Mouse (Mus musculus): ENCODE measurements around the gene Col4a1. TPM values are rescaled to one million over a fixed set of nuclear protein-coding genes. Genes with fewer than 3 reads are reported as not detected.
A peak's percentile ranks its signal among the peaks of the same experiment; 100 is the strongest.

Gene Col4a1
- polyA plus RNA-seq, 1 experiment from 2014 or later, result 68.6 TPM

- H3K27me3 ChIP-seq (replicated peaks; ENCODE audit: control insufficient read depth, insufficient read depth, low read length), result no peaks in the 10 kb centered on the region
- H3K4me3 ChIP-seq (ENCODE audit: low read length), result no peak overlapping the region
- H3K27ac ChIP-seq (ENCODE audit: low read depth, low read length), result no peak overlapping the region
- H3K36me3 ChIP-seq (ENCODE audit: control insufficient read depth, insufficient read depth, low read length), result no peaks in the 10 kb centered on the region
- H3K9ac ChIP-seq (ENCODE audit: low read depth, low read length), result no peak overlapping the region
- no peaks in the 10 kb centered on the region for H3K9me3 ChIP-seq (ENCODE audit: control insufficient read depth, low read length)
- H3K4me2 ChIP-seq (ENCODE audit: low read length), result no peak overlapping the region
- 60% methylated on average over 10 of the region's 10 CpGs for WGBS
- ATAC-seq, result 0 out of 2 replicates have a peak, but pooled peaks have one; percentile 27
- peaks cover 9% of the 10 kb centered on the region for H3K4me1 ChIP-seq (ENCODE audit: control insufficient read depth, insufficient read depth, low read depth, low read length)
Measured at GRCm38 (mm10) chr8:11282139-11282538, 30.5 kb downstream of the Col4a1 start.

- 74% methylated on average over 10 of the region's 10 CpGs for WGBS
- H3K27me3 ChIP-seq (replicated peaks; ENCODE audit: control insufficient read depth, insufficient read depth, low read length), result no peaks in the 10 kb centered on the region
- H3K9ac ChIP-seq (ENCODE audit: low read depth, low read length), result no peak overlapping the region
- no peak for ATAC-seq
- peaks cover 9% of the 10 kb centered on the region for H3K4me1 ChIP-seq (ENCODE audit: control insufficient read depth, insufficient read depth, low read depth, low read length)
- no peak overlapping the region for H3K4me3 ChIP-seq (ENCODE audit: low read length)
- no peaks in the 10 kb centered on the region for H3K9me3 ChIP-seq (ENCODE audit: control insufficient read depth, low read length)
- no peaks in the 10 kb centered on the region for H3K36me3 ChIP-seq (ENCODE audit: control insufficient read depth, insufficient read depth, low read length)
- H3K27ac ChIP-seq (ENCODE audit: low read depth, low read length), result no peak overlapping the region
- no peak overlapping the region for H3K4me2 ChIP-seq (ENCODE audit: low read length)
Measured at GRCm38 (mm10) chr8:11280721-11281268, 31.8 kb downstream of the Col4a1 start.

GRCm38 (mm10) chr8:11279296-11279826, 33.3 kb downstream of the Col4a1 start:
- H3K4me3 ChIP-seq (ENCODE audit: low read length), result no peak overlapping the region
- no peak for ATAC-seq
- H3K36me3 ChIP-seq (ENCODE audit: control insufficient read depth, insufficient read depth, low read length), result no peaks in the 10 kb centered on the region
- H3K27ac ChIP-seq (ENCODE audit: low read depth, low read length), result no peak overlapping the region
- no peaks in the 10 kb centered on the region for H3K9me3 ChIP-seq (ENCODE audit: control insufficient read depth, low read length)
- H3K4me2 ChIP-seq (ENCODE audit: low read length), result no peak overlapping the region
- H3K9ac ChIP-seq (ENCODE audit: low read depth, low read length), result no peak overlapping the region
- H3K27me3 ChIP-seq (replicated peaks; ENCODE audit: control insufficient read depth, insufficient read depth, low read length), result no peaks in the 10 kb centered on the region
- whole genome bisulfite sequencing, result 55% methylated on average over 19 of the region's 20 CpGs
- peaks cover 9% of the 10 kb centered on the region for H3K4me1 ChIP-seq (ENCODE audit: control insufficient read depth, insufficient read depth, low read depth, low read length)

- peaks cover 9% of the 10 kb centered on the region for H3K4me1 ChIP-seq (ENCODE audit: control insufficient read depth, insufficient read depth, low read depth, low read length)
- H3K27ac ChIP-seq (ENCODE audit: low read depth, low read length), result peak overlapping the region; percentile 63
- ATAC-seq, result peak; percentile 74
- no peak overlapping the region for H3K4me3 ChIP-seq (ENCODE audit: low read length)
- no peak overlapping the region for H3K9ac ChIP-seq (ENCODE audit: low read depth, low read length)
- H3K27me3 ChIP-seq (replicated peaks; ENCODE audit: control insufficient read depth, insufficient read depth, low read length), result no peaks in the 10 kb centered on the region
- H3K4me2 ChIP-seq (ENCODE audit: low read length), result no peak overlapping the region
- WGBS, result 35% methylated on average over 4 of the region's 4 CpGs
- H3K9me3 ChIP-seq (ENCODE audit: control insufficient read depth, low read length), result no peaks in the 10 kb centered on the region
- H3K36me3 ChIP-seq (ENCODE audit: control insufficient read depth, insufficient read depth, low read length), result no peaks in the 10 kb centered on the region
Measured at GRCm38 (mm10) chr8:11278101-11278611, 34.5 kb downstream of the Col4a1 start.

GRCm38 (mm10) chr8:11277602-11278051, 35.0 kb downstream of the Col4a1 start:
- Histone ChIP-seq H3K4me1 (ENCODE audit: control insufficient read depth, insufficient read depth, low read depth, low read length) (peaks cover 9% of the 10 kb centered on the region), H3K4me2 (ENCODE audit: low read length) (no peak overlapping the region), H3K27ac (ENCODE audit: low read depth, low read length) (peak overlapping the region; percentile 63), H3K9ac (ENCODE audit: low read depth, low read length) (no peak overlapping the region), H3K4me3 (ENCODE audit: low read length) (no peak overlapping the region), H3K9me3 (ENCODE audit: control insufficient read depth, low read length) (no peaks in the 10 kb centered on the region), H3K27me3 (replicated peaks; ENCODE audit: control insufficient read depth, insufficient read depth, low read length) (no peaks in the 10 kb centered on the region), H3K36me3 (ENCODE audit: control insufficient read depth, insufficient read depth, low read length) (no peaks in the 10 kb centered on the region)
- 58% methylated on average over 3 of the region's 3 CpGs for WGBS
- no peak for ATAC-seq

GRCm38 (mm10) chr8:11276286-11276685, 36.3 kb downstream of the Col4a1 start:
- no peak overlapping the region for H3K9ac ChIP-seq (ENCODE audit: low read depth, low read length)
- H3K36me3 ChIP-seq (ENCODE audit: control insufficient read depth, insufficient read depth, low read length), result no peaks in the 10 kb centered on the region
- peaks cover 9% of the 10 kb centered on the region for H3K4me1 ChIP-seq (ENCODE audit: control insufficient read depth, insufficient read depth, low read depth, low read length)
- no peaks in the 10 kb centered on the region for H3K9me3 ChIP-seq (ENCODE audit: control insufficient read depth, low read length)
- no peak overlapping the region for H3K4me3 ChIP-seq (ENCODE audit: low read length)
- H3K27me3 ChIP-seq (replicated peaks; ENCODE audit: control insufficient read depth, insufficient read depth, low read length), result no peaks in the 10 kb centered on the region
- 83% methylated on average over 6 of the region's 6 CpGs for WGBS
- ATAC-seq, result no peak
- H3K4me2 ChIP-seq (ENCODE audit: low read length), result no peak overlapping the region
- H3K27ac ChIP-seq (ENCODE audit: low read depth, low read length), result no peak overlapping the region

- Histone ChIP-seq H3K9me3 (ENCODE audit: control insufficient read depth, low read length) (no peaks in the 10 kb centered on the region), H3K4me2 (ENCODE audit: low read length) (no peak overlapping the region), H3K4me1 (ENCODE audit: control insufficient read depth, insufficient read depth, low read depth, low read length) (peaks cover 9% of the 10 kb centered on the region), H3K4me3 (ENCODE audit: low read length) (no peak overlapping the region), H3K36me3 (ENCODE audit: control insufficient read depth, insufficient read depth, low read length) (no peaks in the 10 kb centered on the region), H3K9ac (ENCODE audit: low read depth, low read length) (no peak overlapping the region), H3K27me3 (replicated peaks; ENCODE audit: control insufficient read depth, insufficient read depth, low read length) (no peaks in the 10 kb centered on the region), H3K27ac (ENCODE audit: low read depth, low read length) (no peak overlapping the region)
- no peak for ATAC-seq
- 80% methylated on average over 7 of the region's 7 CpGs for WGBS
Measured at GRCm38 (mm10) chr8:11274415-11274814, 38.2 kb downstream of the Col4a1 start.

- Histone ChIP-seq H3K27ac (ENCODE audit: low read depth, low read length) (no peak overlapping the region), H3K9me3 (ENCODE audit: control insufficient read depth, low read length) (no peaks in the 10 kb centered on the region), H3K4me3 (ENCODE audit: low read length) (no peak overlapping the region), H3K4me1 (ENCODE audit: control insufficient read depth, insufficient read depth, low read depth, low read length) (peaks cover 8% of the 10 kb centered on the region; the same call in 1 of the 2 replicates), H3K4me2 (ENCODE audit: low read length) (no peak overlapping the region), H3K36me3 (ENCODE audit: control insufficient read depth, insufficient read depth, low read length) (no peaks in the 10 kb centered on the region), H3K27me3 (replicated peaks; ENCODE audit: control insufficient read depth, insufficient read depth, low read length) (no peaks in the 10 kb centered on the region), H3K9ac (ENCODE audit: low read depth, low read length) (no peak overlapping the region)
- no peak for ATAC-seq
- WGBS, result 86% methylated on average over 15 of the region's 15 CpGs
Measured at GRCm38 (mm10) chr8:11273506-11274158, 39.0 kb downstream of the Col4a1 start.

GRCm38 (mm10) chr8:11272205-11272604, 40.4 kb downstream of the Col4a1 start:
- no peaks in the 10 kb centered on the region for H3K36me3 ChIP-seq (ENCODE audit: control insufficient read depth, insufficient read depth, low read length)
- no peak overlapping the region for H3K4me2 ChIP-seq (ENCODE audit: low read length)
- H3K27me3 ChIP-seq (replicated peaks; ENCODE audit: control insufficient read depth, insufficient read depth, low read length), result no peaks in the 10 kb centered on the region
- WGBS, result 82% methylated on average over 6 of the region's 6 CpGs
- no peaks in the 10 kb centered on the region for H3K4me1 ChIP-seq (ENCODE audit: control insufficient read depth, insufficient read depth, low read depth, low read length)
- no peak for ATAC-seq
- H3K4me3 ChIP-seq (ENCODE audit: low read length), result no peak overlapping the region
- H3K9ac ChIP-seq (ENCODE audit: low read depth, low read length), result no peak overlapping the region
- no peak overlapping the region for H3K27ac ChIP-seq (ENCODE audit: low read depth, low read length)
- H3K9me3 ChIP-seq (ENCODE audit: control insufficient read depth, low read length), result no peaks in the 10 kb centered on the region

Data from hindbrain, embryonic 16.5 days (tissue).